Comparison of ENCODE assay signal across 27 mouse cellular contexts in genomic region chr14:103216331-103216730, GRCm38 (mm10).
"Had no signal": no experiment of that assay in that cellular context is flagged by ENCODE, and none has a peak within 500 bp of the region (broad histone marks: within the 10 kb centered on the region; RNA-seq: fewer than 3 reads in every experiment).

No protein-coding gene starts in this region.

- ATAC-seq: forebrain, embryonic 13.5 days; forebrain, embryonic 14.5 days; forebrain, embryonic 15.5 days; forebrain, embryonic 16.5 days; forebrain, postnatal 0 days had no signal

- H3K9me3 ChIP-seq: embryonic facial prominence, embryonic 10.5 days; embryonic facial prominence, embryonic 12.5 days; embryonic facial prominence, embryonic 13.5 days; embryonic facial prominence, embryonic 15.5 days; forebrain, embryonic 10.5 days; forebrain, embryonic 12.5 days; forebrain, embryonic 13.5 days; forebrain, embryonic 15.5 days had no signal

- H3K9ac ChIP-seq: embryonic facial prominence, embryonic 12.5 days; embryonic facial prominence, embryonic 13.5 days; embryonic facial prominence, embryonic 15.5 days; forebrain, embryonic 12.5 days; forebrain, embryonic 13.5 days; forebrain, embryonic 15.5 days; forebrain, postnatal 0 days had no signal

- H3K4me1 ChIP-seq: embryonic facial prominence, embryonic 10.5 days; embryonic facial prominence, embryonic 12.5 days; embryonic facial prominence, embryonic 13.5 days; embryonic facial prominence, embryonic 15.5 days; forebrain, embryonic 10.5 days; forebrain, embryonic 12.5 days; forebrain, embryonic 13.5 days; forebrain, embryonic 15.5 days had no signal

- H3K4me2 ChIP-seq: embryonic facial prominence, embryonic 12.5 days; embryonic facial prominence, embryonic 13.5 days; embryonic facial prominence, embryonic 15.5 days; forebrain, embryonic 12.5 days; forebrain, embryonic 13.5 days; forebrain, embryonic 15.5 days had no signal

- DNase-seq: cerebellum, adult 2 months; cerebellum, adult 8-10 months; cerebellum, adult 9-10 months; cerebellum, adult 9-11 months; cerebellum, postnatal 10 days; cerebellum, postnatal 14 days; cerebellum, postnatal 25 days; cerebellum, postnatal 36 days; embryo, embryonic 11 days; forebrain, postnatal 0 days; gastrocnemius, adult 2 months; gastrocnemius, postnatal 10 days; gastrocnemius, postnatal 14 days; gastrocnemius, postnatal 25 days; gastrocnemius, postnatal 36 days; heart, adult 18-20 months had no signal

- H3K27ac ChIP-seq: embryonic facial prominence, embryonic 10.5 days; embryonic facial prominence, embryonic 12.5 days; embryonic facial prominence, embryonic 13.5 days; embryonic facial prominence, embryonic 15.5 days; forebrain, embryonic 10.5 days; forebrain, embryonic 12.5 days; forebrain, embryonic 13.5 days; forebrain, embryonic 15.5 days; gastrocnemius, adult 2 months had no signal

- H3K4me3 ChIP-seq: embryonic facial prominence, embryonic 10.5 days; embryonic facial prominence, embryonic 12.5 days; embryonic facial prominence, embryonic 13.5 days; embryonic facial prominence, embryonic 15.5 days; erythroblast, embryonic 14.5 days; forebrain, embryonic 10.5 days; forebrain, embryonic 12.5 days; forebrain, embryonic 13.5 days; forebrain, embryonic 15.5 days; gastrocnemius, adult 2 months had no signal

- H3K27me3 ChIP-seq: embryonic facial prominence, embryonic 12.5 days; embryonic facial prominence, embryonic 13.5 days; embryonic facial prominence, embryonic 15.5 days; forebrain, embryonic 12.5 days; forebrain, embryonic 13.5 days; forebrain, embryonic 15.5 days had no signal
